Comparison of ENCODE assay signal across 8 mouse cellular contexts in genomic region chr6:90715245-90715905, GRCm38 (mm10).
DNase-seq lines count a peak whose midpoint lies in the region; ATAC-seq and TF ChIP-seq lines count a peak whose summit lies in the region.

No protein-coding gene starts in this region.

- H3K4me1 ChIP-seq in lung, embryonic 15.5 days, result peaks cover 80% of the 10 kb centered on the region
- H3K4me1 ChIP-seq in embryonic fibroblast, embryonic 13.5 days (ENCODE audit: control insufficient read depth, insufficient read depth, low read length), result peaks cover 13% of the 10 kb centered on the region; the same call in 1 of the 2 replicates
- H3K4me1 ChIP-seq in intestine, embryonic 16.5 days (ENCODE audit: control insufficient read depth, insufficient read depth, low read length), result peaks cover 64% of the 10 kb centered on the region
- H3K4me1 ChIP-seq in neural tube, embryonic 13.5 days (replicated peaks), result peaks cover 87% of the 10 kb centered on the region

- H3K4me3 ChIP-seq in lung, embryonic 15.5 days, result peak overlapping the region; percentile 81
- peak overlapping the region; percentile 59 for H3K4me3 ChIP-seq in embryonic fibroblast, embryonic 13.5 days (ENCODE audit: insufficient read depth, low read length)
- H3K4me3 ChIP-seq in intestine, embryonic 16.5 days (ENCODE audit: low read length), result peak overlapping the region; percentile 80
- H3K4me3 ChIP-seq in neural tube, embryonic 13.5 days, result peak overlapping the region; percentile 49

- no peak for DNase-seq in lung, adult 18-20 months
- DNase-seq in cerebellum, postnatal 10 days, result no peak
- no peak for DNase-seq in embryo, embryonic 10 days (ENCODE audit: low spot score)

- no peak for ATAC-seq in lung, embryonic 15.5 days (ENCODE audit: borderline replicate concordance, extremely low read depth, low FRiP score, low TSS enrichment)
- ATAC-seq in intestine, embryonic 16.5 days, result no peak
- peak; percentile 34; the same call in 1 of the 2 replicates for ATAC-seq in neural tube, embryonic 13.5 days (ENCODE audit: low read depth)
- no peak for ATAC-seq in frontal cortex, adult (ENCODE audit: low TSS enrichment)

- H3K27me3 ChIP-seq in lung, embryonic 15.5 days, result no peaks in the 10 kb centered on the region
- no peaks in the 10 kb centered on the region for H3K27me3 ChIP-seq in intestine, embryonic 16.5 days (replicated peaks; ENCODE audit: control insufficient read depth, insufficient read depth, low read length)
- no peaks in the 10 kb centered on the region for H3K27me3 ChIP-seq in neural tube, embryonic 13.5 days

- no peak for TF ChIP-seq CTCF in embryonic fibroblast, embryonic 13.5 days (IDR thresholded peaks at IDR 0.05; ENCODE audit: borderline replicate concordance, insufficient read depth, low read length)

- H3K4me2 ChIP-seq in lung, embryonic 15.5 days, result peak overlapping the region; percentile 69
- H3K4me2 ChIP-seq in intestine, embryonic 16.5 days (ENCODE audit: low read depth, low read length), result peak overlapping the region; percentile 85
- peak overlapping the region; percentile 70 for H3K4me2 ChIP-seq in neural tube, embryonic 13.5 days

- peak overlapping the region; percentile 90 for H3K27ac ChIP-seq in lung, embryonic 15.5 days
- H3K27ac ChIP-seq in embryonic fibroblast, embryonic 13.5 days (ENCODE audit: insufficient read depth, low read length), result peak overlapping the region; percentile 25; the same call in 1 of the 2 replicates
- peak overlapping the region; percentile 84 for H3K27ac ChIP-seq in intestine, embryonic 16.5 days (ENCODE audit: low read length)
- H3K27ac ChIP-seq in neural tube, embryonic 13.5 days (replicated peaks), result peak overlapping the region; percentile 72

- H3K36me3 ChIP-seq in lung, embryonic 15.5 days, result no peaks in the 10 kb centered on the region
- no peaks in the 10 kb centered on the region for H3K36me3 ChIP-seq in intestine, embryonic 16.5 days (ENCODE audit: control insufficient read depth, insufficient read depth, low read length)
- no peaks in the 10 kb centered on the region for H3K36me3 ChIP-seq in neural tube, embryonic 13.5 days

- TF ChIP-seq POLR2A in embryonic fibroblast, embryonic 13.5 days (IDR thresholded peaks at IDR 0.05; ENCODE audit: low read depth, low read length), result no peak

- 30% methylated on average over 4 of the region's 4 CpGs for WGBS in lung, embryonic 15.5 days
- WGBS in intestine, embryonic 16.5 days, result 39% methylated on average over 4 of the region's 4 CpGs
- 55% methylated on average over 4 of the region's 4 CpGs for WGBS in neural tube, embryonic 13.5 days

- H3K9me3 ChIP-seq in lung, embryonic 15.5 days, result no peaks in the 10 kb centered on the region
- H3K9me3 ChIP-seq in intestine, embryonic 16.5 days (ENCODE audit: control insufficient read depth, low read length), result no peaks in the 10 kb centered on the region
- H3K9me3 ChIP-seq in neural tube, embryonic 13.5 days, result no peaks in the 10 kb centered on the region

- peak overlapping the region; percentile 72 for H3K9ac ChIP-seq in lung, embryonic 15.5 days
- peak overlapping the region; percentile 87 for H3K9ac ChIP-seq in intestine, embryonic 16.5 days (ENCODE audit: low read depth, low read length)
- H3K9ac ChIP-seq in neural tube, embryonic 13.5 days, result peak overlapping the region; percentile 72

Comparison
In these comparisons a context has a peak if more than half of its experiments do, and no peak if none do; other contexts are left out.
1. H3K27ac ChIP-seq: peak in every context shown above with its lines; median percentile 90 in lung, embryonic 15.5 days; 84 in intestine, embryonic 16.5 days; 72 in neural tube, embryonic 13.5 days; 25 in embryonic fibroblast, embryonic 13.5 days.